Mouse (Mus musculus) large intestine, adult 2 months (tissue): ENCODE data around the gene Pip4k2a. TPM values are rescaled to one million over a fixed set of nuclear protein-coding genes. Genes with fewer than 3 reads are reported as not detected.

ENCODE experiments used
- DNase-seq: peaks from one replicate; pipeline ENCODE4 v3.0.0-alpha.2; 2012; ENCODE audit warnings: low read depth, low spot score
- WGBS: fragments of 180-500 bp; shearing (Covaris S2); methylation state at CpG from one replicate; pipeline ENCODE4 v1.1.7; 2018; 5-methylcytosine and 5-hydroxymethylcytosine counted together
- polyA plus RNA-seq: library from polyadenylated mRNA; depleted of rRNA; stranded (reverse); fragments of >200 nt; gene quantifications from 2 replicates; pipeline ENCODE4 v1.2.3, GENCODE M21; 2012

Gene Pip4k2a
- polyA plus RNA-seq, 1 experiment: 4.6 TPM

DNA sequence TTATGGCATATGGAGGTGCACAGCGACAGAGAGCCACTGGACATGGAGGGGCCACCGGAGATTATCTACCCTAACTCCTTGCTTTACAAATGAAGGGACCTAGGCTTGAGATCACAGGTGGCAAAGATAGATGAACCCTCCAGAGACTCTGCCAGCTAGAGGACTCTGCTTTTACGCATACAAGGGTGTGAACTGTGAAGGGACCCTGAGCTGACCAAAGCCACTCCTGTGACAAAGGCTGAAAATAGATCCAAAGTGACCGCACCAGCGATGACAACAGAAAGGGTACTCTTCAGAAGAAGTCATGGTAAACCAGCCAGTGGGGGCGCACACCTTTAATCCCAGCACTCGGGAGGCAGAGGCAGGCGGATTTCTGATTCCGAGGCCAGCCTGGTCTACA lies 63.8 kb downstream of the Pip4k2a start:
- DNase-seq: no peak
- WGBS: 91% methylated on average over 9 of the region's 9 CpGs

DNA sequence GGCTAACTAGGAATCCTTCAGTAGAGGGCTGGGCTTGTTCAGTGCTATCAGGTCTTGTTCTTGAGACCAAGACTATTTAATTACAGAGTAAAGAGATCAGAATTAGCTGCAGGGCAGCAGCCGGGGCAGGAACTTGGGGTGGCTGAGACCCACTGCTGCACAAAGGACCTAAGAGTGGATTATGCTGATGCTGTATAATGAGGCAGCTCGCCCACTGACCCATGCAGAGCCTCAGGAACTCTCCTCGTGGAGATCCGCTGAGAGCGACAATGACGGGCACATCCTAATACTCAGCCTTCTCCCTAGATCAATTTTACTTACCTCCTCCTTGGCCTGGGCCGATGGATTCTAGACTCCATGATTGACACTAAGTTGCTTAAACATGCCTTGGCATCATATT lies 64.5 kb downstream of the Pip4k2a start:
- no peak for DNase-seq
- WGBS: 53% methylated on average over 7 of the region's 7 CpGs

DNA sequence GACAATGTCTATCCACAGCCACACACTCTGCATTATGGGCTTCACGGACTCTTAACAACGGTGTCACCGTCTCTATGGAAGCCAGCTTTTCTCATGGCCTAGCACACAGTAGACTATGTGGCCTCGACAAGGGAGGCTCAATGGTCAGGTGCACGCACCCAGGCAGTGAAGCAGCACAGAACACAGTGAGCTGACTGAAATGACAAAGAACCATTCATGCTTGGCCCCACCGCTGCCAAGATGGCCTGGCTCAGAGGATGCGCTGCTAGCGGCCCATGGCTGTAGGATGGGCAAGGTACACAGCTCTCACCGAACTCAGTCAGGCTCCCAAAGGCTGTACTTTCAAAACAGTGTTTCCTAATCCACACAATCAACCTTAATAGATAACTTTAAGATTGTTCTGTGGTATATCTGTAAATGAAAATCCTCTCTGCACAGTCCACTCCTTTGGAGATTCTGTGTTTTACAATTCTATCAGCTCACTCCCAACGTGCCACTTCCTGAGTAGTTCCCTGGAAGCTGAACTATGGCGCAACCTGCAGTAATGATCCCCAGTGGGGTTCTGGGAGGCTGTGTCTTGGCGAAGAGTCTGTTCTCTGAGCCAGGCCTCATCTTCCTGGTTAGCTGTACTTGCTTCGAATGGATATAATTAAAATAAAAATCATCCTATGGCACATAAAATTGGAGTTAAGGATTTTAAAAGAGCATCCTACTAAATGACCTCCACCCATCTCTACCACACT lies 67.4 kb downstream of the Pip4k2a start:
- 85% methylated on average over 13 of the region's 13 CpGs for WGBS
- DNase-seq: no peak

DNA sequence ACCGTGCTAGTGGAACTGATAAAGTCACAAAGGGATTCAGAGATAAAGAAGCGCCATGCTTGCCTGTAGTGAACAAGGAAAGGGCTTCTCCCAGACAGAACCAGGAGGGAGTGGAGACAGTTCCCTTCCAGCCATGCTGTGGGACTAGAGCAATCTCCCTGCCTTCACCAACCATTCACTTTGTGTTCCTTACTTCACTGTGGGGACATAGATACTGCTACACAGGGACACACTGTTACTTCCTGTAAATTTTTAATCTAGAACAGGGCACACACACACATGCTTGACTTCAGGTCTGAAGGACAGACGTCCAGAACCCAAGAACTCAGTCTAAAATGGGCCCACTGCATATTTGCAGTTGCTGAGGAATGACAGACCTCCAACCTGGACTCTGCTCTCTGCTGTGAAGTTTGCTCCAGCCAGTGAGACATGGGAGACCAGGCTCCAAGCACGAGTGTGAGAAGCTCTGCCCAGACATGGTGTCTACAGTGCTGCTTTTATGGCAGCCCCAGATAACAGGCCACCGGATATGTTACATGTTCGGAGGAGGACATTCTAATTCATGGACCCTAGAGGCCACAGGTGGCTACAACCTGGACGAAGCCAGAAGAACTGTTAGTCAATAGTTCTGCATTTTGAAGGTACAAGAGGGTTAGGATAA lies 69.2 kb downstream of the Pip4k2a start:
- DNase-seq: no peak
- 71% methylated on average over 7 of the region's 7 CpGs for WGBS

DNA sequence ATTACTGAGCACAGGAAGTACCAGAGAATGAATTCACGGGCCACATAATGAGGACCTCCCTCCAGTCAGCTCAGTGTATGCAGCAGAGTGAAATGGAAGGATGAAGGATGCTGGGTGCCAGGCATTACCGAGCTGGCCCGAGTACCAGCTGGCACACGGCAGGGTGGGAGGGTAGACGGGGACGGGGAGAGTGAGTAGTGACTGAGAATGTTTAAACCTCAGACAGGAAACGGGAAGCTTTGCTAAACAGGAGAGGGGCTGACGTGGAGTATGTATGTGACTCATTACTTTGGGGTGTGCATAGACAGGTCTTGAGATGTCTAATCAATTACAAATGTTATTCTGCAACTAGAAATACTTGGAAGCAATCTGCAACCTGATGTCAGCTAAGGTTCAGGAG lies 69.7 kb downstream of the Pip4k2a start:
- no peak for DNase-seq
- WGBS: 68% methylated on average over 8 of the region's 8 CpGs

DNA sequence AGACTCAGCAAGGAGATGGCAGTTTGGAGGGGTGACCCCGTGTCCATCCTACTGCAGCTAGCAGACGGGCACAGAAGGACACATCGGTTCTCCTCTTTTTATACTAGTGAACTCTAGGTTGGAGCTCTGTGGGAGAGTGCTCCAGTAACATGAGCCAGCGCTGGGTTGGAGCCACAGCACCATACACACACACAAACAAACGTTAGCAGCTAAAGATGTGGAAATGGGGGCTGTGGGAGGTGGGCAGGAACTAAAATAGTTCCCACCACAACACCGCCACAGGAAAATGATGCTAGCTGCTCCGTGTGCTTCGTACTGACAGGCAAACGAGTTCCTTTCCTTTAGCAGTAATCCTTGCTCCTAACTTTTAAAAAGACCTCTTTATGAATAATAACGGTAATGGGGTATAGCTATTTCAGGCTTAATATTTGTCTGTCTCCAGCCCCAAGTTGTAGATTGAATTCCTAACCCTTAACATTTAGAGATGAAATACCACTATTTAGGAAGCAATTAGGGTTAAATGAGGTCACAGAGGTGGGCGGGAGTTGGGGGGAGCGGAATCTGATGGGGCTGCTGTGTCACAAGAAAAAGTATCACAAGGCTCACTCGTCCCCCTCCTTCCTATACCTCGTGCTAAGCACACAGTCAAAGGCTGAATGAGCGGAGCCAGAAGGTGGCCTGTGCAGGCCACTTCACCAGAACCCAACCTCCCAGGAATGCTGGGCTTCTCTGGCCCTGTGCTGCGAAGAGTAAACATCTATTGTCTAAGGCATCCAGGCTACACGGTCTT lies 73.9 kb downstream of the Pip4k2a start:
- WGBS: 45% methylated on average over 17 of the region's 17 CpGs
- no peak for DNase-seq

DNA sequence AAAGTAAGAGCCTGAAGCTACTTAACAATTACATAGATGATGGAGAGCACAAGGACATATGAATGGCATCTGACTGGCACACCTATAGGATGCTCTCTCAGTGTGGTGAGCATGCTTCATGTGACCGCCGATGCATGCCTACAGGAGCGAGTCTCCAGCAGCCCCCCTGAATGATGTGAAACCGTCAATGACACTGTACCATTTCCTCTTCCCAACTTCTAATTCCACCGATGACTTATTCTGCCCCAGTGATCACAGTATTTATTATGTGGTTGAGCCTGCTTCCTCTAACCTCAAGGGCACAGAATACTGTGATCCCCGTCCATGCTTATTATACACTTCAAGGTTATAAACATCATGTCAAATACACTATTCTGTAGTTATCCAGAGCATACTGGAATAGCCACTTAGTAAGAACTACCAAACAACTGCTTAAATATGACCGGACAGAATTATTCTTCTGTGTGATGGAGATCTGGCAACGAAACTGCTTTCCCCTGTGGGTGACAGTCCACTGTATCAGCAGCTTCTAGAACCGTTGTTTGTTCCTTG lies 74.8 kb downstream of the Pip4k2a start:
- 64% methylated on average over 9 of the region's 9 CpGs for WGBS

DNA sequence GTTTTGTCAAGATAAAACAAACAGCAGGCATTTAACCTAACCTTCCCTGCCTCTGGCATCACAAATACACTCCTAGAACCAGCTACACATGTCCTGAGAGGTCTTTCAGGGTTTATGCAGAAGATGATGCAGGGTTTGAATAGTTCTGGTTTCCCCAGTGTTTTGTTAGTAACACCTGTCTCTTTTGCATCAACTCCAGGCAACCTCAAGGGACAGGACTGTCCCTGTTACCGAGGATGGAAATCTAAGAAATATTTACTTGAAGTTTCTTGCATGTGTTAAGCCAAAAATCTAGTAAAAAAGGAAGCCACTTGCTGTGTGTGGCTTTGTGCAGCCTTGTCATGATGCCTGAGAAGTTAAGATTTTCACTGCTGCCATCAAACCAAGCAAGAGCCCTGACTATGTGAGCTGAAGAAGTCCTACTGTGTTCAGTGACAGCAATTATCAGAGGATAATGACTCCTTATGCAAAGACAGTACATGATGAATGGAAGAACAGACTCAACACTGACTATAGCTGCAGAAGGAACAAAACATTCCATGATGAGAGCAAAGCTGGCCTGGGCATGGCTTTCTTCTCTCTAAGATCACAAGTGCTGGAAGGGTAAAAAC lies 76.3 kb downstream of the Pip4k2a start:
- no peak for DNase-seq
- WGBS: 36% methylated on average over 1 of the region's 1 CpGs

More for the DNA sequence above, 74.8 kb downstream of the Pip4k2a start:
- no peak for DNase-seq

DNA sequence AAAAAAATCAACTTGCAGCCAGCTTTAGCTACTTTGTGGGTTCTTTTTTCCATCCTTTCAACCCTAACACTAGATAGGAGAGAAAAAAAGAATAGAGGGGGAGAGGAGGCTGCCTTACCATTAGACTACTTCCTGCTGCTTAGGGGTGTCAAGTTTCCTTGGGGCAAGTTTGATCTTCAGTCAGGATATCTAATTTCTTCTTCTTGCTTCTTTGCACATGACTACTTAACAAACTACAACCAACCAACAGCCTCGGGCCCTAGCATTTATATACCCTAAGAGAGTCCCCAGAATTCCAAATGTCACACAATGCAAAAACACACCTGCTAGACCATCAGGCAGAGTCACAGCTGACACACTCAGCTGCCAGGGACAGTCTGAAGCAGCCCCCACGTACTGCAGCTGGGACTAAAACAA lies 77.5 kb downstream of the Pip4k2a start:
- WGBS: 64% methylated on average over 2 of the region's 2 CpGs
- DNase-seq: no peak

DNA sequence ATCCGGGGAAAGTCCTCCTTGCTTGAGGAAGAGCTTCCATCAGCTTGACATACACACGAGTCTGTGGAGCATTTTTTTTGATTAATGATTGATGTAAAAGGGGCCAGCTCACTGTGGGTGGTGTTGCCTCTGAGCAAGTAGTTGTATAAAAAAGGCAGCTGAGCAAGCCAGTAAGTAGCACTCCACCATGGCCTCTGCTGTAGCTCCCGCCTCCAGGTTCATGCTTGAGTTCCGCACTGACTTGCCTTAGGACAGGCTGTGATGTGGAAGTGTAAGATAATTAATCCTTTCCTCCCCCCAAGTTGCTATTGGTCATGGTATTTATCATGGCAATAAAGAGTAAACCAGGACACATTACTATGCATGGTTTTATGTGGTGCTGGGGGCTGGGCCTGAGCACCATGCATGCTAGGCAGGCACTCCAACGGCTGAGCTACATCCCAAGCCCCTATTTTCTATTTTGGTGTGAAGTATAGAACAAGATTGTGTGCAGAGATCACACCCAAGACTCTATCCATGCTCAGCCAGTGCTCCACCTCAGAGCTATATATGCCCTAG lies 78.0 kb downstream of the Pip4k2a start:
- no peak for DNase-seq
- 57% methylated on average over 5 of the region's 5 CpGs for WGBS

DNA sequence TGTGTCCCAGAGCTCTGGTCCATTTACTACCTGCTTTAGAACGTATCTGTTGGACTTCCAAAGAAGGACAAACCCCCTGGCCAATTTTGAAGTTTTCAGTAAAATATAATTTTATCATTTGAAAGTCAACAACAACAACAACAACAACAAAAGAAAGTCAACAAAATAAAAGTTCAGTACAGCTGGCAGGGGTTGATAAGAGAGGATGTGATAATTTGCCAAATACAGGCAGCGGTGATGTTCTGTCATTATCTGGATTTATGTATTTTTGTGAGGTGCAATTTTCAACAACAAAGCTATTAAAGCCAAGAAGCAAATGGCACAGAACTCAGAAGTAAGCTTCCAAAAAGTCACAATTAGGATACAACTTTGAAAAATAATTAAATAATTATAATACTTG lies 80.1 kb downstream of the Pip4k2a start:
- no peak for DNase-seq
- 84% methylated on average over 2 of the region's 2 CpGs for WGBS

DNA sequence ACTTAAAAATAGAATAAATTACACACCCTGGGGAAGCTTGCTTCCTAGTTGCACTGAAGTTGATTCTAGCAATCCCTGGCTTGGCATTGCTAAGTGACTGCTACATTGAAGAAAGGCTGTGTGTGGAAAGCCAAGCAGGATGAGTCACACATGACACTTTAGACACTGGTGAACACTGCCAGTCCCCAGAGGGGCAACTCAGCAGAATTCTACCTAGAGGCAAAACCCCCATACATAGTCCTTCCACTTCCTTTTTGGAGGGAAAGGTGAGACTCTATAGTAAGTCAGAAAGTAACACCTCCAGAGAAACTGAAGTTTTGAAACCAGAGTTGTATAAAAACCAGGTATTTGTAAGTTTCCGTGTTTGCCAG lies 80.6 kb downstream of the Pip4k2a start:
- 73% methylated on average over 1 of the region's 1 CpGs for WGBS
- no peak for DNase-seq

DNA sequence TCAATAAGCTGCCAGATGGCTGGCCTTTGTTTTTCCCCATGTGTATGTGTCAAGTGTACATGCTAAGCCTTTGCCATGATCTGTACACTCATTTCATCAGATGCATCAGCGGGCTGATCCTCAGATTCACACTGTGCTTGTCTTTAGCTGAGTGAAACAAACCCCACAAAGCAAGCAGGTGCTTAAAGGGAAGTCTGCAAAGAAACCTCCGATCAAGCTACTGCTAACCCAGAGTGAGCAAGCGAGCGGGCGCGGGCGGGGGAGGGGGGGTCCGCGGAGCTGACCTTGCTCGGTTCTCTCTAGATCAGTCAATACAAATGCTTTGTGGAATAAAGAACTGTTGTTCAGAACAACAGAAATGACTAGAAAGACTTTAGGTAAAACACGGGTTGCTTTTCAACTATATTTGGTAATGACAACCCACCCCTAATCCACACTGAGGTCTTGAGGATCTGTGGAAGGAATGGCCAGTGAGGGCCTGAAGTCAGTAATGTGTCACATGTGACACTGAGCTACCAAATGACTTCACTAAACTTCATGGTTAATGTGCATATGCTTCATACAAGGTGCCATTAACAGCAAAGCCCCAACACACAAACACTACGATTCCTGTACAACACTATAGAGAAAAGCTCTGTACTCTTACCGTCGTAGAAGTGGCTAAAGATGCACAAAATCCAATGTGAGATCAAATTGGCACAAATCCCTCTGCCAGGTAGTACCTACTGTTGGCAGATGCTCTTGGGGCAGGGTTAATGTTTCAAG lies 81.1 kb downstream of the Pip4k2a start:
- WGBS: 75% methylated on average over 14 of the region's 14 CpGs
- DNase-seq: no peak

DNA sequence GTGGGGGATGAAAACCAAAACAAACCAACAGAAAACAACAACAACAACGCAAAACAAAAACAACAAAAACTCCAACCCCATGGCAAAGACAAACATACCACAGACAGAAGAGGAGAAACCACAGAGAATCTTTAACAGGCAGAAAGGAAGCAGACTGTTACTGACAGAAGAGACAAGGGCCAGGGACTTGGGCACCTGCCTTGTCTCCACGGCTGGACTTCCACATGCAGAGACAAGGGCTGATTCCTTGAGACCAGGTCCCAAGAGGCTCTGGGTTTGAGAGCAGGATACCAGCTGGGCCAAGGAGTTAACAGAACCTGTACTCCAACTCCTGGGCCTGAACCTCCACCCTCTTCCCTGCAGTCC lies 81.9 kb downstream of the Pip4k2a start:
- DNase-seq: no peak
- WGBS: 74% methylated on average over 2 of the region's 2 CpGs

DNA sequence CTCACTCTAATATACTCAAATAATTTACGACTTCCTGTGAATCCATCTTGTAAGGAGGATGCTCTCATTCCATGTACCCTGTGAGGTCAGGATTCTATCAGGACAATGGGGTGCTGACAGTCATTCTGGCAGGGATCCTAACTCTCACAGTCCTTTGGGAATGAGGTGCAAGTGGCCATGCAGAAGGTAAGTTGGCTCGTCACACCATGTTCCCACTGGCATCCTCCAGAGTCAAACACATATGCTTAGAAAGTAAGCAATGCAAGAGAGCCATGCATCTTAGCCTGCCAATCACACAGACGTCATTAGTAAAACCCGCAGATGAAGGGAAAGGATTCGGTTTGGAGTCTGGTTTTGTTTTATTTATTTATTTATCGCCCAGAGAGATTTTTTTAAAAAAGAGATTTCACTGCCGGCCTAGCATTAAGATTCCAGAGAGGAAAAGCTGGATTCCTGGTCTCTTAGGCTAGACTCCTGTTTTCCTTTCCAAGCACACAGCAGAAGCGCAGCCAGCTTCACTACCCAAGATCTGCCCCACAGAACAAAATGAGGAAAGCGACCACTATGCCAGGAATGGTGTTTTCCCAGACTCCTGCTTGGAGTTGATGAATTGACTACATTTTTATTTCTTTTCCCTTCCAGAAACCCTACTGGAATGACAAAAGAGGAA lies 82.4 kb downstream of the Pip4k2a start:
- DNase-seq: no peak
- 79% methylated on average over 9 of the region's 9 CpGs for WGBS

DNA sequence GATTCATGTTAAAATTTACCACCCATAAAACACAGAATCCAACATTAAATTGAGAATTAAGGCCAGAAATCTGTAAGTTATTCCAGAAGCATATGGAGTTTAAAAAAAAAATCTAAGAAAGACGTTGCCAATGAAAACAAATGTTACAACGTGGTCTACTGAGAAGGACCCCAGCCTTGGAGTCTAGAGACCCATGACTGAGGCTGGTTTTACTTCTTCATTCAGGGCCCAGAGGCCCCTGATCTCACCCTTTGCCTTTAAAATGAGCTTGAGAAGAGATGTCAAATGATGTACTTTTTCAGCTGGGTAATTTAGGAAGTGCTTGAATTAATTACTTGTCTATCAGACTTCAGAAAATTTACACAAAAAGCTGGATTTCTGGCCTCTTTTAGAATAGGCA lies 83.2 kb downstream of the Pip4k2a start:
- DNase-seq: no peak
- 70% methylated on average over 2 of the region's 2 CpGs for WGBS

DNA sequence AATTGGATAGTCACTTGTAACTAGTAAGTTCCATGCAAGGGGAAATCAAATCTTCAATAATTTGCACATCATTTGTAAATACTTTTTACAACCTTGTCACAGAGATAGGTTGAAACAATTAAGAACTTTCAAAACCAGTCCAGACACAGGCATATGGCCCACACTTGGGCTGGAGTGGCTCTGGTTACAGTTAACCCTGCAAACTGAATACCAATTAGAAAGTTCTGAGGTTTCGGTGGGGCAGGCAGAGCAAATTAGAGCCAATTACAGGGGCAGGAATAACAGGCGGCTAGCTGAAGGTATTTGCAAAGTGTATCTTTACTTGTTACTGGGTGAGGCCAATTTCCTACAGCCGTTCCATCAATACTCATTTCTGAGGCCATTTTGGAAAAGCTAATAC lies 84.3 kb downstream of the Pip4k2a start:
- no peak for DNase-seq
- WGBS: 74% methylated on average over 3 of the region's 3 CpGs

DNA sequence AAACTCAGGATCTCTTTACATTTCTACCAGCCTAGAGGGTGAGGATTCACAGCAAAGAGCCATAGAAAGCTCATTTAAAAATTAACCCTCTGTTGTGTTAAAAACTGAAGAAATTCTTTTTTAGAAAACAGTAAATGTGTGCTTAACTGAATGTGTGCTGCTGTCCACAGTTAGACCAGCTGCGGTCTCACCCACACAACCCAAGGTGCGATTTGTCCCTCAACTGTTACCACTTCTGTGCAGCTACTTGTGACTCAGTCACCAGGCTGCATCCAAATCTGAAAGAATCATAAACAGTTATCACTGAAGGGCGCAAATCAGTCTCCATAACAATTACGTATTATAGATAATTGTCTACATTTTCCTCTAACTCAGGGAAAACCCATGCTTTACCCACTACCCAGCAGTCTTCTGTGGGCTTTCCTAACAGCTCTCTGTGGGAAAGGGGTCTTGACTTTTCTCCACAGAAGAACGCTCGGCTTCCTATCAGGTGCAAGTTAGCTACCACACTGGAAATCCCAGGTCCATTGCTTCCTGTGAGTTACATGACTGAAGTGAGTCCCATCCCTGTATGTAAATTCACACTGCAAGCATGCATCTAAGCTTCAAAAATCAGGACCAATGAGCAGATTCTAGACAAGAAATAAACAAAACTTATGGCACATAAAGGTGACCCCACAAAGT lies 86.5 kb downstream of the Pip4k2a start:
- no peak for DNase-seq
- 88% methylated on average over 6 of the region's 6 CpGs for WGBS
